Mouse (Mus musculus) intestine, embryonic 16.5 days (tissue): ENCODE results near the gene Abhd15. TPM values are rescaled to one million over a fixed set of nuclear protein-coding genes. Genes with fewer than 3 reads are reported as not detected.
A peak's percentile ranks its signal among the peaks of the same experiment; 100 is the strongest.

Experiments
- ATAC-seq: fragments of 200-750 bp; cut with Nextera tagmentation; 2 replicates; pipeline ENCODE4 v1.8.0; 2017; ENCODE audit warnings: moderate TSS enrichment, moderate library complexity
- H3K27ac ChIP-seq: fragments of 300-500 bp; sonication (generic); 2 replicates; pipeline ENCODE4 v1.5.1; 2014; ENCODE audit warnings: mild to moderate bottlenecking, low read length
- H3K27me3 ChIP-seq: fragments of 300-500 bp; sonication (generic); replicated peaks from 2 replicates; pipeline ENCODE4 v1.6.1; 2014; ENCODE audit warnings: low read length, control low read depth, mixed read lengths; ENCODE audit not compliant: control insufficient read depth, insufficient read depth
- H3K36me3 ChIP-seq: fragments of 300-500 bp; sonication (generic); 2 replicates; pipeline ENCODE4 v1.6.1; 2014; ENCODE audit warnings: low read length, control low read depth; ENCODE audit not compliant: control insufficient read depth, insufficient read depth
- H3K4me1 ChIP-seq: fragments of 300-500 bp; sonication (generic); 2 replicates; pipeline ENCODE4 v1.6.1; 2014; ENCODE audit warnings: low read length, control low read depth, mixed read lengths; ENCODE audit not compliant: control insufficient read depth, insufficient read depth
- H3K4me2 ChIP-seq: fragments of 300-500 bp; sonication (generic); 2 replicates; pipeline ENCODE4 v1.6.1; 2014; ENCODE audit warnings: low read depth, low read length, control low read depth
- H3K4me3 ChIP-seq: fragments of 300-500 bp; sonication (generic); 2 replicates; pipeline ENCODE4 v1.5.1; 2014; ENCODE audit warnings: mild to moderate bottlenecking, low read length
- H3K9ac ChIP-seq: fragments of 300-500 bp; sonication (generic); 2 replicates; pipeline ENCODE4 v1.6.1; 2014; ENCODE audit warnings: low read depth, low read length
- H3K9me3 ChIP-seq: fragments of 300-500 bp; sonication (generic); 2 replicates; pipeline ENCODE4 v1.6.1; 2016; ENCODE audit warnings: low read length, control low read depth; ENCODE audit not compliant: control insufficient read depth
- WGBS: fragments of 180-500 bp; shearing (Covaris S2); extraction: QIAGEN DNeasy Blood & Tissue Kit; methylation state at CpG from one replicate; pipeline ENCODE4 v1.1.7; 2014; 5-methylcytosine and 5-hydroxymethylcytosine counted together
- polyA plus RNA-seq: library from polyadenylated mRNA; unstranded; fragments of >200 nt; fragmentation: Nextera tagmentation; extraction: Ambion mirVana; gene quantifications from 2 replicates; pipeline ENCODE4 v1.2.1, GENCODE M21; 2015

Gene Abhd15
- polyA plus RNA-seq, 1 experiment from 2014 or later = 4.7 TPM

DNA sequence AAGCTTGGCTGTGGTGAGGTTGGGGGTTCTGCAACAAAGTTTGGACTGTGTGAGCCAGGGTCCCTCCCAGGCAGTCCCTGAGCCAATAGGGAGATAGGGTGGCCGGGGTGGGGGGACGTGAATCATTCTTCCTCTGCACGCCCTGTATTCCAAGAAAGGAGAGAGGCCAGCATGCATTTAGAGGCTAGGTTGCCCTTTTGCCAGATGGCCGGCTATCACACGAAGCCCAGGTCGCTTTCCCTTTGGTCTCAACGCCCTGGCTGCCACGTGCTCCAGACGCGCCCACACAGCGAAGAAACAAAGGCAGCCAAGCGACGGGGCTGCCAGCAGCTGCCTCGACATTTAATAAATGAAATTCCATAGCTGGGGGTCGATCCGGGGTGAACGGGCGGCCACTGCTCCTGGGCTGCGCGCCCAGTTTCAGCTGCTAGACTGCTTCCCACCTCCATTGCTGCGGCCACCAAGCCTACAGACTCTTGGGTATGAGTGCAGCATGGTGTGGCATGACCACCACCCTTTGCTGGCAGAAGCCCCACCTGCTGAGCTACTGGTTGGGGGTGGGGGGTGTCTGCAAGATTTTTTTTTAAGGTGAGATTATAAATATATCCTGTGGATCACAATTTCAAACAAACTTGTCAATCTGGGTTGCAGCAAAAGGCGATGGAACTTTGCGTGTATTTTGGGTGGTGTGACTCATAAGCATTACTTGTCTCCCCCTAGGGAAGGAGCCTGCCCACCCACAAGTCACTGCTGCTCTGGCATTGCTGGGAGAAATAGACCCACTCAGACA, 23.2 kb upstream of the Abhd15 start:
- Histone ChIP-seq H3K36me3 (no peaks in the 10 kb centered on the region), H3K27me3 (no peaks in the 10 kb centered on the region), H3K4me3 (peak overlapping the region; percentile 98), H3K27ac (peak overlapping the region; percentile 92), H3K9ac (peak overlapping the region; percentile 93), H3K4me2 (peak overlapping the region; percentile 93), H3K4me1 (peaks cover 63% of the 10 kb centered on the region), H3K9me3 (no peaks in the 10 kb centered on the region)
- peak; percentile 50 for ATAC-seq
- under 1% methylated on average over 23 of the region's 23 CpGs for WGBS

- under 1% methylated on average over 14 of the region's 18 CpGs for WGBS
- peak overlapping the region; percentile 98 for H3K4me3 ChIP-seq
- H3K27me3 ChIP-seq = no peaks in the 10 kb centered on the region
- peak overlapping the region; percentile 93 for H3K4me2 ChIP-seq
- peaks cover 67% of the 10 kb centered on the region for H3K4me1 ChIP-seq
- peak overlapping the region; percentile 93 for H3K9ac ChIP-seq
- H3K36me3 ChIP-seq = no peaks in the 10 kb centered on the region
- ATAC-seq = no peak
- peak overlapping the region; percentile 92 for H3K27ac ChIP-seq
- no peaks in the 10 kb centered on the region for H3K9me3 ChIP-seq
These were observed 22.5 kb upstream of the Abhd15 start for GRCm38 (mm10) chr11:77492311-77492871.

DNA sequence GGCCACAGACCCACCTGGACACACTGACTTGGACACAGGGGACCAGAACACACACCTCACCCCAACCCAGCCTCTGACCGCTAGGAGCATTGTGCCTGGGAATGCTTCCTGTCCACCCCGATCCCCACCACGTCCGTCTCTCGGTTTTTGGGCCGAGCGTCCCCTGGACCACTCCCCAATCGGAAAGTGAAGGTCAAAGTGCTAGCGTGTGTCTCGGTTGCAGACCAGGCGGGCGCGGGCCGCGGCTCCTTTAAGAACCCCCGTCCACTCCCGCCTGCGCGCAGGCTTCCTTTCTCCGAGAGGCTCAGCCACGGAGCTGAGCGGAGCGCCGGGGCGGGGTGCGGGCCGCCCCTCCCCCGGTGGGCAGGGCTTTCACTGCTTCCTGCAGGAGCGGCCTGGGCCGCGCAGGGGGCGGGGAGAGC, 22.0 kb upstream of the Abhd15 start:
- H3K9ac ChIP-seq = peak overlapping the region; percentile 93
- H3K9me3 ChIP-seq = no peaks in the 10 kb centered on the region
- peak overlapping the region; percentile 93 for H3K4me2 ChIP-seq
- ATAC-seq = peak; percentile 78
- under 1% methylated on average over 32 of the region's 32 CpGs for WGBS
- H3K27ac ChIP-seq = peak overlapping the region; percentile 92
- no peaks in the 10 kb centered on the region for H3K27me3 ChIP-seq
- peak overlapping the region; percentile 98 for H3K4me3 ChIP-seq
- peaks cover 67% of the 10 kb centered on the region for H3K4me1 ChIP-seq
- no peaks in the 10 kb centered on the region for H3K36me3 ChIP-seq

- ATAC-seq = 0 out of 2 replicates have a peak, but pooled peaks have one; percentile 2
- H3K9me3 ChIP-seq = no peaks in the 10 kb centered on the region
- peaks cover 72% of the 10 kb centered on the region for H3K4me1 ChIP-seq
- H3K4me3 ChIP-seq = peak within 1 kb of the TSS; percentile 98
- peak within 1 kb of the TSS; percentile 93 for H3K9ac ChIP-seq
- WGBS = 1% methylated on average over 74 of the region's 74 CpGs
- H3K27ac ChIP-seq = peak within 1 kb of the TSS; percentile 92
- peak within 1 kb of the TSS; percentile 93 for H3K4me2 ChIP-seq
- H3K27me3 ChIP-seq = no peaks in the 10 kb centered on the region
- no peaks in the 10 kb centered on the region for H3K36me3 ChIP-seq
These were observed 21.2 kb upstream of the Abhd15 start, which contains the start of gene Git1 for GRCm38 (mm10) chr11:77493512-77494343. Git1 (plus strand) TSS chr11:77493562.

DNA sequence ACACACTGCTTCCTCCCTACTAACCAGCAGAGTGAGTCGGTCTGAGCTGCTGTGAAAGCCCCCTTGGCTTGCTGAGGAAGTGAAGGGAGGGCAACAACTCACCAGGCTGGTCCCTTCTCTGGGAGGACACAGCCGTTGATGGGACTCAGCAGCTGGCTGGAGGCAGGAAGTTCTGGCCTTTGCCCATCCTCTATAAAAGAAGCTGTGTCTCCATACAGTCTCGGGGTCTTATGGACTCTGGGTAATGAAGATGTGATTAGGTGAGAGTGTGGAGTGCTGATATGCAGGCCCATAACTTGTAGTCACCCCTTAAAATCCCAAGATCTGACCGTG, 20.6 kb upstream of the Abhd15 start:
- Histone ChIP-seq H3K9ac (peak overlapping the region; percentile 93), H3K4me1 (peaks cover 67% of the 10 kb centered on the region)
- WGBS = 20% methylated on average over 4 of the region's 4 CpGs

GRCm38 (mm10) chr11:77494782-77495181, 20.1 kb upstream of the Abhd15 start:
- WGBS = 59% methylated on average over 6 of the region's 6 CpGs
- Histone ChIP-seq H3K9ac (peak overlapping the region; percentile 93), H3K36me3 (0 out of 2 replicates have a peak, but pooled peaks cover 3% of the 10 kb centered on the region), H3K4me3 (peak overlapping the region; percentile 98), H3K4me2 (peak overlapping the region; percentile 63), H3K27ac (peak overlapping the region; percentile 64), H3K4me1 (peaks cover 67% of the 10 kb centered on the region), H3K27me3 (no peaks in the 10 kb centered on the region), H3K9me3 (no peaks in the 10 kb centered on the region)
- no peak for ATAC-seq

More for the DNA sequence above, 20.6 kb upstream of the Abhd15 start:
- H3K9me3 ChIP-seq = no peaks in the 10 kb centered on the region
- peak overlapping the region; percentile 98 for H3K4me3 ChIP-seq
- H3K27ac ChIP-seq = peak overlapping the region; percentile 92
- ATAC-seq = no peak
- H3K4me2 ChIP-seq = peak overlapping the region; percentile 63
- H3K36me3 ChIP-seq = 0 out of 2 replicates have a peak, but pooled peaks cover 1% of the 10 kb centered on the region
- no peaks in the 10 kb centered on the region for H3K27me3 ChIP-seq

GRCm38 (mm10) chr11:77495507-77495906, 19.4 kb upstream of the Abhd15 start:
- Histone ChIP-seq H3K27ac (peak overlapping the region; percentile 64), H3K27me3 (no peaks in the 10 kb centered on the region), H3K9ac (0 out of 2 replicates have a peak overlapping the region, but pooled peaks have one; percentile 33), H3K4me2 (peak overlapping the region; percentile 63), H3K36me3 (0 out of 2 replicates have a peak, but pooled peaks cover 6% of the 10 kb centered on the region), H3K4me3 (no peak overlapping the region), H3K9me3 (no peaks in the 10 kb centered on the region), H3K4me1 (peaks cover 61% of the 10 kb centered on the region)
- peak; percentile 7 for ATAC-seq

GRCm38 (mm10) chr11:77497341-77497756, 17.6 kb upstream of the Abhd15 start:
- WGBS = 32% methylated on average over 6 of the region's 6 CpGs
- Histone ChIP-seq H3K36me3 (peaks cover 6% of the 10 kb centered on the region; the same call in 1 of the 2 replicates), H3K4me3 (no peak overlapping the region), H3K4me2 (no peak overlapping the region), H3K27me3 (no peaks in the 10 kb centered on the region), H3K9ac (0 out of 2 replicates have a peak overlapping the region, but pooled peaks have one; percentile 12), H3K27ac (peak overlapping the region; percentile 65), H3K4me1 (peaks cover 48% of the 10 kb centered on the region), H3K9me3 (no peaks in the 10 kb centered on the region)
- ATAC-seq = no peak

DNA sequence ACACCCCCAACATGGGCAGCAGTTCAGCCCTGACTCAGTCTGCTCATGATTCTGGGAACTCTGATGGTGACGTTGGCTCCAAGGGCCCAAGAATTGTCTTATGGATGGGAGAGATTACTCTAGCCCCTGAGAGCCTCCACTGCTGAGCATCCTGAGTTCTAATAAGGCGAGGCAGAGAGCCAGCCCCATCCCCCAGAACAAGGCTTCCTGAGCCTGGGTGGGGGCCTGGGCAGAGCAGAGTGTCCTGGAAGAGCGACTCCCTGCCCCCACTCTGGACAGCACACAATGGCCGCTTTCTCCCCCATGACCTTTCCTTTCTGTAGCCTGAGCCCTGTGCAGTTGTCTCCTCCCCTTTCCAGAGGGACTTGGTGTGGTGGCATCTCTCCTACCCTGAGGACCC, 17.1 kb upstream of the Abhd15 start:
- Histone ChIP-seq H3K4me2 (no peak overlapping the region), H3K27me3 (no peaks in the 10 kb centered on the region), H3K9me3 (no peaks in the 10 kb centered on the region), H3K27ac (peak overlapping the region; percentile 62), H3K36me3 (peaks cover 6% of the 10 kb centered on the region; the same call in 1 of the 2 replicates), H3K4me3 (no peak overlapping the region), H3K4me1 (peaks cover 47% of the 10 kb centered on the region), H3K9ac (peak overlapping the region; percentile 16; the same call in 1 of the 2 replicates)
- no peak for ATAC-seq
- 66% methylated on average over 4 of the region's 4 CpGs for WGBS
